Mouse (Mus musculus) testis, postnatal 14 days (tissue): Measurements from ENCODE around the gene Plaur.
"Not testable (repeated sequence)": the region's sequence is repeated elsewhere in the genome, so short reads cannot be mapped to it uniquely, and the experiment has no call there.

Experiments
- DNase-seq: peaks from one replicate; pipeline ENCODE4 v3.0.0; 2021; ENCODE audit warnings: low spot score

Plaur gene

GRCm38 (mm10) chr7:24512355-24512754 lies 50.1 kb downstream of the Plaur start, which contains the start of gene AC161166.1:
Gene AC161166.1 (minus strand): TSS chr7:24512455.
- DNase-seq: no peak

DNA sequence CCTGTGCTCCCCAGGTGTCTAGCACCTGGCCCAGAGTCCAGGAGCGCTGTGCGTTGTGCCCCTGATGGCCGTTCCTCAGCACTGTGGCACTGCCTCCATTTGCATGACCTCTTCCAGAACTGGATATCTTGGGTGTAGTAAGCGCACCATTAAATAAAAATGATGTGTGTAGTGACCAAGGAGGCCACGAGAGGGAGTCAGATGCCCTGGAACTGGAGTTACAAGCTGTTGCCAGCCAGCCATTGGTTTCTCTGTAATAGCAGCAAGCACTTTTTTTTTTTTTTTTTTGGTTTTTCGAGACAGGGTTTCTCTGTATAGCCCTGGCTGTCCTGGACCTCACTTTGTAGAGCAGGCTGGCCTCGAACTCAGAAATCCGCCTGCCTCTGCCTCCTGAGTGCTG lies 54.0 kb downstream of the Plaur start:
- not testable (repeated sequence) for DNase-seq

DNA sequence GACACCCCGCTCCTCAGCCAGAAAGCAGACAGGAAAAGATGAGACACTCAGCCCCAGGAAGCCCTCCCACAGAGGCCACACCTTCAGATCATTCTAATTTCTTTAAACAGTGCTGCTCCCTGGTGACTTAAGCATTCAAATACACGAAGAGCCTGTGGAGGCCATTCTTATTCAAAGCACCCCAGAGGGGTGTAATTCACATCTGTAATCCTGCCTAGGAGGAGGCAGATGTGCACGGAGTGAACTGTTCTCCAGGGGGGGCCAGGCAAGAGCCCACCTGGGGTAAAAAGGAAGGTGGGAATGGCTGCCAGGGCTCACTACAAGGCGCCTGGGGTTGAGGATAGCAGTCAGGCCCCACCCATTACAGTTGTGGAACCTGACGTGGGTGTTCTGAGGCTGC lies 54.8 kb downstream of the Plaur start:
- no peak for DNase-seq

DNA sequence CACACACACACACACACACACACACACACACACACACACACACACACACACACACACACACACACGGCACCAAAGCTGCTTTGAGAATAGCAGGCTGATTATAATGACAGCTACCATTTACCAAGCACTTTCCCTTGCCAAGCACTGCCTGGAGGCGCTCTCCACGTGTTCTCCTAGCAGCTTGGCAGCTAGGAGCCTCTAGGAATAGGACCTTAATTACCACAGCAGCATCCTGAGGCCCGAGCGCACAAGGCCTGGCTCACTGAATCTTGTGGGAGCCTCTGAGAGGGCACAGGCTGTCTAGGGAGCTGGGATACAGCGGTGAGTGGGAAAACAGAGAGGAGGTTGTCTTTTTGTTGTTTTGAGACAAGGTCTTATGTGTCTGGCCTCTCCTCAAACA lies 55.4 kb downstream of the Plaur start:
- no peak for DNase-seq

GRCm38 (mm10) chr7:24519130-24519529 lies 56.8 kb downstream of the Plaur start:
- no peak for DNase-seq

- not testable (repeated sequence) for DNase-seq
Observed at GRCm38 (mm10) chr7:24520054-24520453, 57.8 kb downstream of the Plaur start.

- DNase-seq: no peak
Observed at GRCm38 (mm10) chr7:24522805-24523204, 60.5 kb downstream of the Plaur start.

DNA sequence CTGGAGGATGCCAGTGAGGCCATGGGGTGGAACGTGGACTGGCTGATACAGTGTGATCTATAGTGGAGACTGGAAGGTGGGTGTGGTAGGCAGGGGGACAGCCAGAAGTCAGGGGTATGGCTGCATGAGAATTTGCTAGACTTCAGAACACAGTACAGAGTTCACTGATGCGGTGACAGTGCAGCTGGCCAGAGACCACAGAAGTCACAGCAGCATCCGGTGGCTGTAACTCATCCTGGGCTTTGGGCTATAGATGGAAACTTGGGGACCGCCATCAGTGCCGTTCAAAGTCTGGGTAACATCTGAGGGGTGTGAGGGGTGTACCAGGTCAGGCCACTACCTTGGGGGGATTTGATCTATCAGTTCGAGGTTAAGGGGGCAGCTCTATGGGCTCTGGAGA lies 61.4 kb downstream of the Plaur start:
- DNase-seq: no peak

GRCm38 (mm10) chr7:24524978-24525377 lies 62.7 kb downstream of the Plaur start:
- DNase-seq: no peak
